Mouse (Mus musculus): ENCODE data around the gene Prkn. TPM values are rescaled to one million over a fixed set of nuclear protein-coding genes. Genes with fewer than 3 reads are reported as not detected.

Prkn gene
- polyA plus RNA-seq, 1 experiment from 2014 or later, result 3.0 TPM

GRCm38 (mm10) chr17:11271876-11272275, 431.7 kb downstream of the Prkn start:
- Histone ChIP-seq H3K4me2 (replicated peaks; ENCODE audit: low read depth, low read length) (no peak overlapping the region), H3K4me1 (ENCODE audit: control insufficient read depth, insufficient read depth, low read length) (no peaks in the 10 kb centered on the region), H3K27me3 (ENCODE audit: control insufficient read depth, insufficient read depth, low read length) (no peaks in the 10 kb centered on the region), H3K9me3 (ENCODE audit: control insufficient read depth, low read depth, low read length) (no peaks in the 10 kb centered on the region), H3K36me3 (ENCODE audit: control insufficient read depth, insufficient read depth, low read length) (no peaks in the 10 kb centered on the region), H3K4me3 (ENCODE audit: low read depth, low read length) (no peak overlapping the region), H3K9ac (replicated peaks; ENCODE audit: low read depth, low read length) (no peak overlapping the region), H3K27ac (ENCODE audit: low read length) (no peak overlapping the region)
- ATAC-seq (ENCODE audit: insufficient number of reproducible peaks, insufficient read depth, low FRiP score, low read depth), result no peak

- 79% methylated on average over 4 of the region's 4 CpGs for WGBS
- no peaks in the 10 kb centered on the region for H3K9me3 ChIP-seq (ENCODE audit: control insufficient read depth, low read depth, low read length)
- ATAC-seq (ENCODE audit: insufficient number of reproducible peaks, insufficient read depth, low FRiP score, low read depth), result no peak
- H3K4me2 ChIP-seq (replicated peaks; ENCODE audit: low read depth, low read length), result no peak overlapping the region
- H3K4me3 ChIP-seq (ENCODE audit: low read depth, low read length), result no peak overlapping the region
- H3K9ac ChIP-seq (replicated peaks; ENCODE audit: low read depth, low read length), result no peak overlapping the region
- H3K36me3 ChIP-seq (ENCODE audit: control insufficient read depth, insufficient read depth, low read length), result no peaks in the 10 kb centered on the region
- no peak overlapping the region for H3K27ac ChIP-seq (ENCODE audit: low read length)
- no peaks in the 10 kb centered on the region for H3K27me3 ChIP-seq (ENCODE audit: control insufficient read depth, insufficient read depth, low read length)
- H3K4me1 ChIP-seq (ENCODE audit: control insufficient read depth, insufficient read depth, low read length), result no peaks in the 10 kb centered on the region
Measured at GRCm38 (mm10) chr17:11284246-11284645, 444.1 kb downstream of the Prkn start.

DNA sequence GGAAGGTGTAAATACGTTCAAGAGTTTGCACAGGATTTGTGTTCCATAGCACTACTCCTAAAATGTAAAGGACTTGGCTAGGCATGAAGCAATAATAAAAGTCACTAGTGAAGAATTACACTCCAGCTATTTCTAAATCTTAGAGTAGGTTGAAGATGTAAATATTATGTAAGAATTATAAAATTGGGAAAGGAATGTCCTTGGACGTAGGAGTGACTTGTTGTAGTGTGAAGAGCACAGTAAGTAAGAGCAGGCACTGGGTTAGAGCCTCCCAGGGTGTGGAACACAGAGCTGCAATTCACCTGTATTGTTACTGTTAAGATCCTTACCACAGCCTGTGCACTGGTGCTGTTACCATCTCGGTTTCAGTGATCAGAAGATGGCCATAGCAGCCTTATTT, 450.0 kb downstream of the Prkn start:
- WGBS, result 48% methylated on average over 3 of the region's 3 CpGs
- Histone ChIP-seq H3K36me3 (ENCODE audit: control insufficient read depth, insufficient read depth, low read length) (no peaks in the 10 kb centered on the region), H3K9me3 (ENCODE audit: control insufficient read depth, low read depth, low read length) (no peaks in the 10 kb centered on the region), H3K4me1 (ENCODE audit: control insufficient read depth, insufficient read depth, low read length) (no peaks in the 10 kb centered on the region), H3K9ac (replicated peaks; ENCODE audit: low read depth, low read length) (no peak overlapping the region), H3K4me2 (replicated peaks; ENCODE audit: low read depth, low read length) (no peak overlapping the region), H3K27ac (ENCODE audit: low read length) (no peak overlapping the region), H3K4me3 (ENCODE audit: low read depth, low read length) (no peak overlapping the region), H3K27me3 (ENCODE audit: control insufficient read depth, insufficient read depth, low read length) (no peaks in the 10 kb centered on the region)
- ATAC-seq (ENCODE audit: insufficient number of reproducible peaks, insufficient read depth, low FRiP score, low read depth), result no peak

- Histone ChIP-seq H3K36me3 (ENCODE audit: control insufficient read depth, insufficient read depth, low read length) (no peaks in the 10 kb centered on the region), H3K4me3 (ENCODE audit: low read depth, low read length) (no peak overlapping the region), H3K27ac (ENCODE audit: low read length) (no peak overlapping the region), H3K9me3 (ENCODE audit: control insufficient read depth, low read depth, low read length) (no peaks in the 10 kb centered on the region), H3K27me3 (ENCODE audit: control insufficient read depth, insufficient read depth, low read length) (no peaks in the 10 kb centered on the region), H3K4me2 (replicated peaks; ENCODE audit: low read depth, low read length) (no peak overlapping the region), H3K9ac (replicated peaks; ENCODE audit: low read depth, low read length) (no peak overlapping the region), H3K4me1 (ENCODE audit: control insufficient read depth, insufficient read depth, low read length) (no peaks in the 10 kb centered on the region)
- WGBS, result 65% methylated on average over 9 of the region's 9 CpGs
- no peak for ATAC-seq (ENCODE audit: insufficient number of reproducible peaks, insufficient read depth, low FRiP score, low read depth)
Measured at GRCm38 (mm10) chr17:11303116-11303515, 462.9 kb downstream of the Prkn start.

DNA sequence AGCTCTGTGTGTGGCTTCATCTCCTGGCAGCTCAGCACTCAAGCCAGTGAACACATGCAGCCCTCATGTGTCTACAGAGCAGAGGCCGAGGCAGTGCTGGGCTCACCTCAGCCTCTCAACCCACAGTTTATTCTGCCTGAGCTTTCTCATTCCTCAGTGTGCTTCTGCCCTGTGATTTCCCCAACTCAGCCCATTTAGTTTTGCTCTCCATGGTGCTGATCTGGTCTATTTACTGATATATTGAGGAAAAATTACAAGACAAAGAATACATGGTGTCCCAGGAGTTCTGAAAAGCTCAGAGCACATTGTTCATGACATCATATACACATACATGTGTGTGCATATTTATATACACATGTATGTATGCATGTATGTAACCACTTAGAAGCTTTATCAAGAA, 469.7 kb downstream of the Prkn start:
- Histone ChIP-seq H3K27me3 (ENCODE audit: control insufficient read depth, insufficient read depth, low read length) (no peaks in the 10 kb centered on the region), H3K27ac (ENCODE audit: low read length) (no peak overlapping the region)
- WGBS, result 24% methylated on average over 1 of the region's 1 CpGs

GRCm38 (mm10) chr17:11314163-11314562, 474.0 kb downstream of the Prkn start:
- Histone ChIP-seq H3K4me2 (replicated peaks; ENCODE audit: low read depth, low read length) (no peak overlapping the region), H3K36me3 (ENCODE audit: control insufficient read depth, insufficient read depth, low read length) (no peaks in the 10 kb centered on the region), H3K4me3 (ENCODE audit: low read depth, low read length) (no peak overlapping the region), H3K27ac (ENCODE audit: low read length) (no peak overlapping the region), H3K9ac (replicated peaks; ENCODE audit: low read depth, low read length) (no peak overlapping the region), H3K9me3 (ENCODE audit: control insufficient read depth, low read depth, low read length) (no peaks in the 10 kb centered on the region), H3K4me1 (ENCODE audit: control insufficient read depth, insufficient read depth, low read length) (no peaks in the 10 kb centered on the region), H3K27me3 (ENCODE audit: control insufficient read depth, insufficient read depth, low read length) (no peaks in the 10 kb centered on the region)
- WGBS, result 89% methylated on average over 2 of the region's 2 CpGs
- no peak for ATAC-seq (ENCODE audit: insufficient number of reproducible peaks, insufficient read depth, low FRiP score, low read depth)

More for the DNA sequence above, 469.7 kb downstream of the Prkn start:
- Histone ChIP-seq H3K4me2 (replicated peaks; ENCODE audit: low read depth, low read length) (no peak overlapping the region), H3K9me3 (ENCODE audit: control insufficient read depth, low read depth, low read length) (no peaks in the 10 kb centered on the region), H3K4me1 (ENCODE audit: control insufficient read depth, insufficient read depth, low read length) (no peaks in the 10 kb centered on the region), H3K36me3 (ENCODE audit: control insufficient read depth, insufficient read depth, low read length) (no peaks in the 10 kb centered on the region), H3K4me3 (ENCODE audit: low read depth, low read length) (no peak overlapping the region), H3K9ac (replicated peaks; ENCODE audit: low read depth, low read length) (no peak overlapping the region)
- no peak for ATAC-seq (ENCODE audit: insufficient number of reproducible peaks, insufficient read depth, low FRiP score, low read depth)

GRCm38 (mm10) chr17:11315675-11316074, 475.5 kb downstream of the Prkn start:
- 84% methylated on average over 4 of the region's 4 CpGs for WGBS
- Histone ChIP-seq H3K27ac (ENCODE audit: low read length) (no peak overlapping the region), H3K4me2 (replicated peaks; ENCODE audit: low read depth, low read length) (no peak overlapping the region), H3K27me3 (ENCODE audit: control insufficient read depth, insufficient read depth, low read length) (no peaks in the 10 kb centered on the region), H3K9me3 (ENCODE audit: control insufficient read depth, low read depth, low read length) (no peaks in the 10 kb centered on the region), H3K4me1 (ENCODE audit: control insufficient read depth, insufficient read depth, low read length) (no peaks in the 10 kb centered on the region), H3K4me3 (ENCODE audit: low read depth, low read length) (no peak overlapping the region), H3K9ac (replicated peaks; ENCODE audit: low read depth, low read length) (no peak overlapping the region), H3K36me3 (ENCODE audit: control insufficient read depth, insufficient read depth, low read length) (no peaks in the 10 kb centered on the region)
- no peak for ATAC-seq (ENCODE audit: insufficient number of reproducible peaks, insufficient read depth, low FRiP score, low read depth)

DNA sequence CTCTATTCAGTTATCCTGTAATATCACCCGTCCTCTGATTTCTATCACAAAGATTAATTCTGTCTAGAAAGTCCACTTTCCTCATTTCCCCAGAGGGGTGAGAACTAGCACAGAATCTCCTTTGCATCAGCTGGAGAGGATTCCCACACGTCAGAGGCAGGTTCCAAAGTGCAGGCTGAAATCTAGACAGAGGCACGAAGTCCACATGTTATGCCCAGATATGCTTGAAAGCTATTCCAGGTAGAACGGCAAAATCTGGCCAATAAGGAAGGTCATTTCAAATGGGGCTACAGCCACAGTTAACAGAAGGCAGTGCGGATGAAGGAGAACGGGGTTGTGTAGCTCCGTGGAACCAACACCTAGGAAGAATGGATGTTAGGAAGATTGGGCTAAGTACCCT, 478.8 kb downstream of the Prkn start:
- Histone ChIP-seq H3K36me3 (ENCODE audit: control insufficient read depth, insufficient read depth, low read length) (no peaks in the 10 kb centered on the region), H3K4me1 (ENCODE audit: control insufficient read depth, insufficient read depth, low read length) (no peaks in the 10 kb centered on the region), H3K4me2 (replicated peaks; ENCODE audit: low read depth, low read length) (no peak overlapping the region), H3K9me3 (ENCODE audit: control insufficient read depth, low read depth, low read length) (no peaks in the 10 kb centered on the region), H3K9ac (replicated peaks; ENCODE audit: low read depth, low read length) (no peak overlapping the region), H3K27me3 (ENCODE audit: control insufficient read depth, insufficient read depth, low read length) (no peaks in the 10 kb centered on the region), H3K27ac (ENCODE audit: low read length) (no peak overlapping the region), H3K4me3 (ENCODE audit: low read depth, low read length) (no peak overlapping the region)
- ATAC-seq (ENCODE audit: insufficient number of reproducible peaks, insufficient read depth, low FRiP score, low read depth), result no peak
- 86% methylated on average over 7 of the region's 7 CpGs for WGBS

DNA sequence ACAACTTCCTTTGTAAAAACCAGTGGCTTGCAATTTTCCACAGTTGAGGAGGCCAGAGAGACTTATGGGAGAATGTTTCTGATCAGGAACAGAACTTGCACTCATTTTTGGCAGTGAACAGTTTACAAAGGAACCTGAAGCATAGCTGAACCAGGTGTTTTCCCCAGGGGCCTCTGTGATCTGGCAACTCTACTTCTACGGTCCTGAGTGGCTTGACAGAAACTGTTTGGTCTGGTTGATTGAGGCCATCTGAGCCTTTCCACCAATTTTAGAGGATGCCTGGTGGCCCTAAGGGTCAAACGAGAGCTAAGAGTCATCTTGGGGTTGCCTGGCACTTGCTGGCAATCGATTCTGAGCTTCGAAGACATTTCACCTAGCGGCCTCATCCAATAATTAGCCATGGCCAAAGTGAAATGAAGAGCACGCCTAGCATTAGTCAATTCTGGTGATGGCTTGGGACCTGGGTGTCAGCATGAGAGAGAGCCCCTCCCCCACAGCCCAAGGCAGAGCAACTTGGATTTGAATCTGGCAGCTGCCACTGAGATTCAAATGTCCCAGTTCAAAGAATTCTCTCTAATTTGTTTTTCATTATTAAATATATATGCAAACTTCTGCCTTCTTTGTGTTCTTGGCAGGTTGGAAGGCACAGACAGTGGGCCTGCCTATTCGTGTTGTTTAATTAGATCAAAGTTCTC, 479.6 kb downstream of the Prkn start:
- no peak for ATAC-seq (ENCODE audit: insufficient number of reproducible peaks, insufficient read depth, low FRiP score, low read depth)
- WGBS, result 71% methylated on average over 7 of the region's 7 CpGs
- no peaks in the 10 kb centered on the region for H3K9me3 ChIP-seq (ENCODE audit: control insufficient read depth, low read depth, low read length)
- H3K27me3 ChIP-seq (ENCODE audit: control insufficient read depth, insufficient read depth, low read length), result no peaks in the 10 kb centered on the region
- no peak overlapping the region for H3K9ac ChIP-seq (replicated peaks; ENCODE audit: low read depth, low read length)
- no peak overlapping the region for H3K27ac ChIP-seq (ENCODE audit: low read length)
- no peak overlapping the region for H3K4me3 ChIP-seq (ENCODE audit: low read depth, low read length)
- no peaks in the 10 kb centered on the region for H3K4me1 ChIP-seq (ENCODE audit: control insufficient read depth, insufficient read depth, low read length)
- no peak overlapping the region for H3K4me2 ChIP-seq (replicated peaks; ENCODE audit: low read depth, low read length)
- no peaks in the 10 kb centered on the region for H3K36me3 ChIP-seq (ENCODE audit: control insufficient read depth, insufficient read depth, low read length)

All from stomach, embryonic 14.5 days (tissue).